Comparison of ENCODE assay signal across 8 mouse cellular contexts in genomic region chr6:113172568-113172967, GRCm38 (mm10). TPM values are rescaled to one million over a fixed set of nuclear protein-coding genes. Genes with fewer than 3 reads are reported as not detected.
DNase-seq lines count a peak whose midpoint lies in the region; TF ChIP-seq lines count a peak whose summit lies in the region.

No protein-coding gene starts in this region.

- H3K36me3 ChIP-seq in testis, adult 2 months (ENCODE audit: control insufficient read depth, insufficient read depth, low read length): no peaks in the 10 kb centered on the region

- no peaks in the 10 kb centered on the region for H3K27me3 ChIP-seq in testis, adult 2 months (ENCODE audit: control insufficient read depth, insufficient read depth, low read length)

- H3K27ac ChIP-seq in testis, adult 2 months (ENCODE audit: control insufficient read depth, insufficient read depth, low read depth, low read length): no peak overlapping the region

- DNase-seq in testis, postnatal 14 days (ENCODE audit: low spot score): no peak
- DNase-seq in adipocyte (ENCODE audit: low spot score): peak; percentile 87
- peak; percentile 66 to 68 for DNase-seq in cerebellum, postnatal 36 days
- peak; percentile 65 for DNase-seq in heart, adult 8-10 months (ENCODE audit: low spot score)
- DNase-seq in left cerebral cortex, postnatal 25 days (ENCODE audit: low spot score in 2 of 2): peak; percentile 39 to 52
- DNase-seq in natural killer cell, adult 2 months (ENCODE audit: low spot score in 2 of 2): peak; percentile 55 to 76
- DNase-seq in yolk sac, embryonic 10.5 days (ENCODE audit: low spot score): peak; percentile 27

- peak; percentile 21; the same call in 1 of the 2 replicates for TF ChIP-seq CTCF in testis, adult 2 months (IDR thresholded peaks at IDR 0.05; ENCODE audit: control insufficient read depth, insufficient read depth, insufficient replicate concordance, low read depth, low read length)

- no peak for TF ChIP-seq POLR2A in testis, adult 2 months (IDR thresholded peaks at IDR 0.05; ENCODE audit: control insufficient read depth, low read depth, low read length)

- no peak overlapping the region for H3K4me3 ChIP-seq in testis, adult 2 months (ENCODE audit: control insufficient read depth, low read depth, low read length)

- intact Hi-C loops in left cerebral cortex, postnatal 25 days (cut with DNase I): loop anchor here (5.0 kb wide), 1 partner anchor 135 kb away; the partner anchor contains the start of gene Brpf1

- H3K4me1 ChIP-seq in testis, adult 2 months (ENCODE audit: control insufficient read depth, insufficient read depth, low read length): peaks cover 9% of the 10 kb centered on the region; the same call in 1 of the 2 replicates

RNA-seq across cellular contexts. Expression of gene Lhfpl4, which starts 22.6 kb away (rescaled TPM):
- polyA plus RNA-seq in testis, adult 2 months (2012; rRNA removed): 0.49 and 0.65 TPM in 2 replicates
- under 1 TPM; 0.29 to 0.59 (median 0.32) TPM for total RNA-seq in heart, adult 8-10 months (2022)
- 10 to 100 TPM; 82.9 to 92.8 TPM for total RNA-seq in left cerebral cortex, postnatal 25 days (2021)

Comparison
In these comparisons a context has a peak if more than half of its experiments do, and no peak if none do; other contexts are left out.
1. RNA of gene Lhfpl4, which starts 22.6 kb away (total RNA-seq): 82.9 to 92.8 TPM in left cerebral cortex, postnatal 25 days; 0.29 to 0.59 TPM in heart, adult 8-10 months; every median in the first group is over 10 times any median in the second.